Mouse (Mus musculus) midbrain, embryonic 13.5 days (tissue): ENCODE results near the gene Abcc1. TPM values are rescaled to one million over a fixed set of nuclear protein-coding genes. Genes with fewer than 3 reads are reported as not detected.

ENCODE experiments used
- ATAC-seq: fragments of 200-750 bp; cut with Nextera tagmentation; 2 replicates; pipeline ENCODE4 v1.8.0; 2017; ENCODE audit warnings: mild to moderate bottlenecking, moderate TSS enrichment, moderate library complexity
- H3K27ac ChIP-seq: fragments of 300-500 bp; sonication (generic); 2 replicates; pipeline ENCODE4 v1.5.1; 2015; ENCODE audit warnings: inconsistent platforms, mild to moderate bottlenecking, moderate library complexity
- H3K27me3 ChIP-seq: fragments of 300-500 bp; sonication (generic); 2 replicates; pipeline ENCODE4 v1.6.1; 2015; ENCODE audit warnings: mild to moderate bottlenecking, inconsistent platforms
- H3K36me3 ChIP-seq: fragments of 300-500 bp; sonication (generic); 2 replicates; pipeline ENCODE4 v1.6.1; 2015; ENCODE audit warnings: mild to moderate bottlenecking, inconsistent platforms
- H3K4me1 ChIP-seq: fragments of 300-500 bp; sonication (generic); replicated peaks from 2 replicates; pipeline ENCODE4 v1.6.1; 2015; ENCODE audit warnings: inconsistent platforms
- H3K4me2 ChIP-seq: fragments of 300-500 bp; sonication (generic); replicated peaks from 2 replicates; pipeline ENCODE4 v1.6.1; 2015; ENCODE audit warnings: moderate library complexity, mild to moderate bottlenecking, inconsistent platforms
- H3K4me3 ChIP-seq: fragments of 300-500 bp; sonication (generic); replicated peaks from 2 replicates; pipeline ENCODE4 v1.5.1; 2015; ENCODE audit warnings: mild to moderate bottlenecking, inconsistent platforms
- H3K9ac ChIP-seq: fragments of 300-500 bp; sonication (generic); replicated peaks from 2 replicates; pipeline ENCODE4 v1.6.1; 2015; ENCODE audit warnings: mild to moderate bottlenecking, inconsistent platforms
- H3K9me3 ChIP-seq: fragments of 300-500 bp; sonication (generic); 2 replicates; pipeline ENCODE4 v1.6.1; 2016; ENCODE audit warnings: mild to moderate bottlenecking, inconsistent platforms
- WGBS: fragments of 180-500 bp; shearing (Covaris S2); methylation state at CpG from one replicate; pipeline ENCODE4 v1.1.7; 2015; 5-methylcytosine and 5-hydroxymethylcytosine counted together
- polyA plus RNA-seq: library from polyadenylated mRNA; unstranded; fragments of >200 nt; fragmentation: Nextera tagmentation; extraction: Ambion mirVana; gene quantifications from 2 replicates; pipeline ENCODE4 v1.2.1, GENCODE M21; 2015

Gene Abcc1
- polyA plus RNA-seq = 6.9 and 7.1 TPM in 2 replicates

DNA sequence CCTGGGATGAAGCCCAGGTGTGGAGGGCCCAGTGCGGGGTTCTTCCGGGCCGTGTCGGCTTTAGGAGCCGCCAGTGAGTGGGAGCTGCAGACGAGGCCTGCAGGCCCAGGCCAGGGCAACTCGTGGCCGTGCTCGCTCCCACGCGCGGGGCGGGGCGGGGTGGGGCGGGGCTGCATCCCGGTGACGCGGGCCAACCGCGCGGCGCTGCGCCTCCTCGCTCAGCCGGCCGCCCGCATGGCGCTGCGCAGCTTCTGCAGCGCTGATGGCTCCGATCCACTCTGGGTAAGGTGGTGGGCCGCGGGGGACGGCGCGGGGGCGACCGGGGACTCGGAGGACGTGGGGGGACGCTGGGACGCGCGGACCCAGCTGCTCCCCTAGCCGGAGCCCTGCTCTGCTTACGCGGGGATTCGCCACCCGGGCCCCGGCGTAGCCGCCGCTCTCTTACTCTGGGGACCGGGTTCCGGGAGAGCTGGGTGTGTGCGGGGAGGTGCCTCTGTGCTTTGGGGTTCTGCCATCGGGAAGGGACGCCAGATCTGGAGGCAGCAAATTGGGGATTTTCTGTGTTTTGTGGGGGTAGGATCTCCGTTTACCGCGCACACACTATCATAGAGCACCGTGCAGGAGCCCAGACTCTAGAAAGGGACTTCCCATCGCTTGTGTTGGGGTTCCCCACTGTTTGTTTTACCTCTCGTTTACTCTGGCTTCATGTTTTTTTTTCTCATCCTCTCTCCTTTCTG, at the start of gene Abcc1:
Gene Abcc1, plus strand, starts transcription at position 197 of the 737 bp plus-strand sequence.
- H3K36me3 ChIP-seq = no peaks in the 10 kb centered on the region
- H3K27ac ChIP-seq = no peak within 1 kb of the TSS; the same call in 1 of the 2 replicates
- no peaks in the 10 kb centered on the region for H3K9me3 ChIP-seq
- H3K4me3 ChIP-seq = peak within 1 kb of the TSS; percentile 83
- H3K4me2 ChIP-seq = peak within 1 kb of the TSS; percentile 94
- under 1% methylated on average over 59 of the region's 64 CpGs for WGBS
- peaks cover 13% of the 10 kb centered on the region for H3K4me1 ChIP-seq
- H3K27me3 ChIP-seq = no peaks in the 10 kb centered on the region
- H3K9ac ChIP-seq = peak within 1 kb of the TSS; percentile 88
- ATAC-seq = peak; percentile 99

DNA sequence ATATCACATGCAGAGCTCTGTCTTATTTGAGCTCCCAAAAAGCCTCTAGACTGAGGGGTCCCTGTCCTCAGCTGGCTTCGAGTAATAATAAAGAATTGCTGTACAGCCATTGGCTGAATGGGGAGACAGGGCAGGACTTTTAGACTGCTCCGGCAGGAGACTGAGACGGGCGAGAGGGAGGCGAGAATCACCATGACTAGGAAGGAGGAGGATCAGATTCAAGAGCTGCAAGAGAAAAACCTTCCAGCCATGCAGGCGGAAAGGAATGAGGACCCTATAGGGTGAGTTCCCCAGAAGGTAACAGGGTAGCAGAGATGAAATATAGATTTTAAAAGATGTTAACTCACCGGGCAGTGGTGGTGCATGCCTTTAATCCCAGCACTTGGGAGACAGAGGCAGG, 48.4 kb upstream of the Abcc1 start:
- Histone ChIP-seq H3K4me1 (peaks cover 26% of the 10 kb centered on the region), H3K9me3 (no peaks in the 10 kb centered on the region), H3K4me3 (no peak overlapping the region), H3K36me3 (peaks cover 45% of the 10 kb centered on the region), H3K27me3 (no peaks in the 10 kb centered on the region), H3K27ac (no peak overlapping the region), H3K4me2 (no peak overlapping the region), H3K9ac (no peak overlapping the region)
- no peak for ATAC-seq
- 89% methylated on average over 7 of the region's 7 CpGs for WGBS

DNA sequence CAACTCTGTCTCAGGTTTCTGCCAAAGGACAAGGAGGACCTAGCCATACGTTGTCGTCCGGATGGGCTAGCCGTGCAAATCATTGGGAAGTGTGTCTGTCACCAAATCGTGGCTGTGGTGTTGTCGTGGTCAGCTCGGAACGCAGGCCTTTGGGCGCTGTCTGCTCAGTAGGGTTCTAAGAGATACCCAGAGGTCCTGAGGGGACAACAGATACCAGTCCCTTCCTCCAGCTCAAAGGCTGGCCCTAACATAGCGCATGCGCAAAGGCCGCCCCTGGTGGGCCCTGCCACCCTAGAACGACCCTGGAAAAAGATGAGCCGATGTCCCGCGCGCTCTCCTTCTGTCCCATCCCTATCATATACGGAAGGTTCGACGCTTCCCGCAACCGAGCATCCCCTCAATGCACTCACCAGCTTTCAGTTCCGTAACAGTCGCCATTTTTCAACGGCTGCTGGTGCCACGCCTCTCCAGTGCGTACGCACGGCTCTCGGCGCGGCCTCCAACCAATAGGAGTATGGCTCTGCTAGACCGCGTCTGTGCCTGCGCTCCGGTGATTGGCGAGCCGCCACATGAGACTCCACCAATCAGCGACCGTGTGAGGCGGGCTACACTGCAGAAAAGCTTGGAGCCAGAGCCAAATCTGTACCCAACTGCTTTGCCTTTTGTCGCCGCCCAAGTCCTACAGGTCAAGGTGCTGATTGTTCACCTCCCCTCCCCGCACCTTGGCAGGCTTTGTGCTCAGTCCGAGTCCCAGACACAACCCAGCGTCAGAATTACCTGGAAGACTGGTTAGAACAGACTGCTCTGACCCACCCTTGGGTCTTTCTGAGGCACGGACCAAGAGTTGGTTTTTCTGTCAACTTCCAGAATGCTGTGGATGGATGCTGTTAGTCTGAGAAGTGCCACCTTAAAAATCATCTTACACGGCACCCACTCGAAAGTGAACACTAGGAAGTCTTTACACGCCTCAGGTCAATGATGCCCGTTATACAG, 44.2 kb upstream of the Abcc1 start, which contains the start of gene Fopnl:
Gene Fopnl, minus strand, starts transcription at position 522 of the 993 bp plus-strand sequence.
- ATAC-seq = peak; percentile 100
- Histone ChIP-seq H3K27ac (peak within 1 kb of the TSS; percentile 88), H3K4me1 (peaks cover 26% of the 10 kb centered on the region), H3K27me3 (peaks cover 10% of the 10 kb centered on the region; the same call in 1 of the 2 replicates), H3K4me3 (peak within 1 kb of the TSS; percentile 65), H3K36me3 (peaks cover 14% of the 10 kb centered on the region), H3K9ac (peak within 1 kb of the TSS; percentile 87), H3K9me3 (no peaks in the 10 kb centered on the region), H3K4me2 (peak within 1 kb of the TSS; percentile 72)
- WGBS = 5% methylated on average over 51 of the region's 51 CpGs

DNA sequence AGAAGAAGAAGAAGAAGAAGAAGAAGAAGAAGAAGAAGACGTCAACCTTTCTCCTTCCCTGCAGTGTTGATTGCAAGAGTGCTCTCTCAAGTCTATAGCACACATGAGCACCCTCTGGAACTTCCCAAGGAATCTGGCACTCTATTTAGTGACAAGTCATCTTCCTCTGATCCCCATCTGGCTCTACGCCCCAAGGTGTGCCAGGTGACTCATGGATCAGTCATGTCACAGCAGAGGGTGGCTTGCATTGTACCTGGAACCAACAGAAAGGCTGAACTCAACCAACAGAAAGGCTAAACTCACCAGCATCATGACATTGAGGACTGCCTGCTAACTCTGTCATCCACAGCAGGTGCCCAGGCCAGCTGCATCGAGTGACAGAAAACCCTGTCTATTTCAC, 41.7 kb upstream of the Abcc1 start:
- 81% methylated on average over 3 of the region's 3 CpGs for WGBS
- H3K36me3 ChIP-seq = no peaks in the 10 kb centered on the region
- no peak overlapping the region for H3K4me2 ChIP-seq
- H3K9me3 ChIP-seq = no peaks in the 10 kb centered on the region
- peaks cover 19% of the 10 kb centered on the region for H3K4me1 ChIP-seq
- peaks cover 10% of the 10 kb centered on the region; the same call in 1 of the 2 replicates for H3K27me3 ChIP-seq
- no peak overlapping the region for H3K9ac ChIP-seq
- no peak for ATAC-seq
- no peak overlapping the region for H3K4me3 ChIP-seq
- no peak overlapping the region for H3K27ac ChIP-seq

DNA sequence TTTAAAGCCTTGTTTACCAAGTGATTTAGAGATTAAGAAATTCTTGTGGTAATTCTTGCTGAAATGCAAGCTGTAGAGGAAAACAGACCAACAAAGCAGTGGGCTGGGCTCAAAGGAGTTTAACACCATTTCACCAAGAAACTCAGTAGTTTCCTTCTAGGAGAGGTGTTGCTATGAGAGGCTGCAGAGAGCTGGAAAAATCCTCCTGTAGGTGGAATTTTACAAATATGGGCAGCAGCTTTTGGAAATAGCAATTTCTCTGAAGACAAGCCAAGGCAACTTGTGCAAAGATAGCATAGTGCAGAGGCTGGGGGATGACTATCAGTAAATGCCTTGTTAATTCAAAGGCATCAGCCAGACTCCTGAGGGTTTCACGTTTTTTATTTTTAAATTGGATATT, 40.9 kb upstream of the Abcc1 start:
- peaks cover 11% of the 10 kb centered on the region for H3K4me1 ChIP-seq
- no peak overlapping the region for H3K9ac ChIP-seq
- H3K4me3 ChIP-seq = no peak overlapping the region
- no peaks in the 10 kb centered on the region for H3K9me3 ChIP-seq
- peaks cover 10% of the 10 kb centered on the region; the same call in 1 of the 2 replicates for H3K27me3 ChIP-seq
- H3K4me2 ChIP-seq = no peak overlapping the region
- 65% methylated on average over 1 of the region's 1 CpGs for WGBS
- H3K36me3 ChIP-seq = no peaks in the 10 kb centered on the region
- ATAC-seq = no peak
- H3K27ac ChIP-seq = no peak overlapping the region

DNA sequence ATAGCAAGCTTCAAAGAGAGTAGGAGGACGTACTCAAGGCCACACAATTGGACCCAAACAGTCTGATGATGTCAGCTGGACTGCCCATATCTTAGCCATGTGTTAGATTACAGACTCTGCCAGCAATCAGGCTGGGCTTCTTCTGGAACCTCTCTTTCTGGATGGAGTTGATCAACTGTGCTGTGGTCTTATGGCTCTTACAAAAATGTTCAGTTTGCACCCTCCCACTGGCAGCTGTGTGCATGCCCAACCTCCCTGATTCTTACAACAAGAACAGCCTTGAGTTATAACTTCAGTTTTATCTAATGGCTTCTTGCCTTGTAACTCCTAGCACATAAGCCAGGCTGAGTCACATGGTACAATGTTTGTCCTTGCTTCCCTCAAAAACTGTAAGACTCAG, 33.2 kb upstream of the Abcc1 start:
- no peak overlapping the region for H3K27ac ChIP-seq
- no peak for ATAC-seq
- H3K36me3 ChIP-seq = no peaks in the 10 kb centered on the region
- H3K4me3 ChIP-seq = no peak overlapping the region
- no peaks in the 10 kb centered on the region for H3K9me3 ChIP-seq
- 61% methylated on average over 1 of the region's 1 CpGs for WGBS
- no peak overlapping the region for H3K9ac ChIP-seq
- H3K4me2 ChIP-seq = no peak overlapping the region
- no peaks in the 10 kb centered on the region for H3K27me3 ChIP-seq
- no peaks in the 10 kb centered on the region for H3K4me1 ChIP-seq

DNA sequence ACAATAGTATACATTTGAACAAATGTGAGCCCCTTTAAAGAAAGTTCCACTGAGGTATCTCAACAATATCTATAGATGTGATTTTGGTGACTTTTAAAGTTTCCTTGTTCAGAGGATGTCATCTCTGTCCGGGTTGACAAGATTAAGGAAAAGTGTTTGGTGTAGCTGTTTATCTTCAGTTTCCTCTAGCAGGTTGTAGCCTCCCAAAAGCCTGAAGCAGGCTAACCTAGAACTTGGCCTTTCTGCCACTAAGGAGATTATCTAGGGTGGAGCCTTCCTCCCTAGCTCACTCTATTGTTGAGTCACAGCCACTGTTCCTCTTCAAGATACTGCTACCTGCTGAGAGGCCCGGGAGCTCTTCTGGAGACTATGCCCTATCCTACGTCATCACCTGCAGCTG, 16.4 kb upstream of the Abcc1 start:
- no peaks in the 10 kb centered on the region for H3K9me3 ChIP-seq
- ATAC-seq = no peak
- 58% methylated on average over 3 of the region's 3 CpGs for WGBS
- no peaks in the 10 kb centered on the region for H3K4me1 ChIP-seq
- H3K9ac ChIP-seq = no peak overlapping the region
- no peaks in the 10 kb centered on the region for H3K36me3 ChIP-seq
- no peaks in the 10 kb centered on the region for H3K27me3 ChIP-seq
- no peak overlapping the region for H3K4me2 ChIP-seq
- H3K27ac ChIP-seq = no peak overlapping the region
- no peak overlapping the region for H3K4me3 ChIP-seq

DNA sequence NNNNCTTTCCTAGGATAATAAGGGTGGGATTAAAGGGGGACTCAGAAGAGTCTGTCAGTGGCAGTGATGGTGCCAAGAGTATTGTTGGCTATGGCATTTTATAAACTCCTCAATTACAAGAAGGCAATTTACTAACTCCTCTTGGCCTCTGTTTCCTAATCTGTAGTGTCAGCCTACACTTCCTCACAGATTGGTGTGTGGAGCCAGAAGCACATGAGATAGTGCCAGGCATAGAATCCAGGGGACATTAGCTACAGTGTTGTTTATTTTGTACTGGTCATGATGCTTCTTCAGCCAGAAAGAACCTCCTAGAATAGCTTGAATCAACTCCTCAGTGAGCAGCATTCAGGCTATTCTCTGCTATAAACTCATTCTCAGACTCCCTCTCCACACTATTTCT, 9.8 kb upstream of the Abcc1 start:
- no peak for ATAC-seq
- H3K9ac ChIP-seq = no peak overlapping the region
- no peak overlapping the region for H3K4me3 ChIP-seq
- no peaks in the 10 kb centered on the region for H3K36me3 ChIP-seq
- H3K27me3 ChIP-seq = no peaks in the 10 kb centered on the region
- no peak overlapping the region for H3K27ac ChIP-seq
- no peak overlapping the region for H3K4me2 ChIP-seq
- no peaks in the 10 kb centered on the region for H3K9me3 ChIP-seq
- H3K4me1 ChIP-seq = no peaks in the 10 kb centered on the region

DNA sequence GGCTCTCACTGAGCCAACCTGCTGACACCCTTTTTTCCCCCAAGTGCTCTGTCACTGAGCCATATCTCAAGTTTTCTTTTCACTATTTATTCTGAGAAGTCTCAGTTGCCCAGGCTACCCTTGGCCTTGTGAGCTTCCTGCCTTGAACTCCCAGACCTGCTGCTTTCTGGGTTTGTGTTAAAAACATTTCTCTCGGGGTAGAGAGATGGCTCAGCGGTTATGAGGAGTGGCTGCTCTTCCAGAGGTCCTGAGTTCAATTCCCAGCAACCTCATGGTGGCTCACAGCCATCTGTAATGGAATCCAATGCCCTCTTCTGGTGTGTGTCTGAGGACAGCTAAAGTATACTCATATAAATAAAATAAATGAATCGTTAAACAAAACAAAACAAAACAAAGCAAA, 9.1 kb upstream of the Abcc1 start:
- Histone ChIP-seq H3K9me3 (no peaks in the 10 kb centered on the region), H3K4me3 (no peak overlapping the region), H3K9ac (no peak overlapping the region), H3K36me3 (no peaks in the 10 kb centered on the region), H3K27ac (no peak overlapping the region), H3K4me1 (no peaks in the 10 kb centered on the region), H3K27me3 (no peaks in the 10 kb centered on the region), H3K4me2 (no peak overlapping the region)
- 82% methylated on average over 3 of the region's 3 CpGs for WGBS
- ATAC-seq = no peak

DNA sequence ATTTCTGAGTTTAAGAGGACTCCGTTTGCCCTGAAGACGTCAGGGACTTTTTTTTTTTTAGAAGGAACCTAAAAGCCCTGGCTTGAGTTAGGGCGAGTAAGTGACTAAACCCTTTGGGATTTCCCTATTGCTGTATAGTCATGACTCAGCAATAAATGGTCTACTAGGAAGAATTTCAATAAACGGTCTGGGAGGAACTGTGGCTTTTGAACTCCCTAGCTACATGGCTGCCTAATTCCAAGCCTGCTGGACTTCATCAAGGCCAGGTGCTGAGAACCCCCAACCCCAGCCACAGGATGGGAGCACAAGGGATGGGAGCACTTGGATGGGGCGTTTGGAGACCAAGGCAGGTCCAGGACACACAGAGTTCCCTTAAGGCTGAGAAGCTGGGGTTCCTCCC, 8.7 kb upstream of the Abcc1 start:
- H3K9me3 ChIP-seq = no peaks in the 10 kb centered on the region
- H3K9ac ChIP-seq = no peak overlapping the region
- no peak overlapping the region for H3K27ac ChIP-seq
- no peak overlapping the region for H3K4me3 ChIP-seq
- H3K36me3 ChIP-seq = no peaks in the 10 kb centered on the region
- ATAC-seq = no peak
- no peaks in the 10 kb centered on the region for H3K4me1 ChIP-seq
- no peaks in the 10 kb centered on the region for H3K27me3 ChIP-seq
- 73% methylated on average over 5 of the region's 5 CpGs for WGBS
- no peak overlapping the region for H3K4me2 ChIP-seq

DNA sequence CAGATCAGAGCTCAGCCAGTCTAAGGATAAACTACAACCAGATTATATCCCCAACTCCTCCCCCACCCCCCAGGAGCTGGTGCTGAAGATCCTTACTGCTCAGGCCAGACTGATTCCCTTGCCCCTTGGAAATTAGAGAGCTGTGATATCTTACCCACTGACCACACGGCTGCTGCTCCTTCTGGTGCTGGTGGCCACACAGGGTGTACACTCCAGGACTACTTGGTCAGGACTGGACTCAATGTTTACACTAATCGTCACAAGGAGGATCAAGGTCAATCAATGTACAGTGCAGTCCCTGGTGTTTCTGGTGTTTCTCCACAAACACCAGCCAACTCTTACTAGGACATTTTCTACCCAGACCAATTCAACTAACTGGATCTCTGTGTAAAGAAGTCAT, 3.5 kb upstream of the Abcc1 start:
- Histone ChIP-seq H3K9me3 (no peaks in the 10 kb centered on the region), H3K4me3 (no peak overlapping the region), H3K9ac (no peak overlapping the region), H3K4me1 (peaks cover 13% of the 10 kb centered on the region), H3K36me3 (no peaks in the 10 kb centered on the region), H3K27ac (no peak overlapping the region), H3K4me2 (no peak overlapping the region), H3K27me3 (no peaks in the 10 kb centered on the region)
- 83% methylated on average over 2 of the region's 2 CpGs for WGBS
- ATAC-seq = no peak

DNA sequence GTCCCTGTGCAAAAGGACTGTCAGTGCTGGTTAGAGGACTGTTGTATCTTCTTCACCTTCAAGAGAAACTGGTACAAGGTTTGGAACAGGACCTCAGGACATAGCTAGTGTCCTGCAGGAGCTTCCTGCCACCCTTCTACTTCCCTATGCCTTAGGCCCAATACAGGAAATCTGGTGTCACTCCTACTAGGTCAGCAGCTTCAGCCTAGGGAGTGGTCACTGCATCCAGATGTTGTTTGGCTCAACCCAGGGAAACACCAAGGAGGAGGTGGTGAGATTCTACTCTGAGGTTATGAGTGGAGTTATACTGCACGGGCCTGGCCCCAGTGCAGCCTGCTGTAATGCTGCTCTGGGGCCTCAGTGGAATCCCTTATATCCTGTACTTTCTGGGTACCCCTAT, 2.8 kb upstream of the Abcc1 start:
- Histone ChIP-seq H3K4me3 (no peak overlapping the region), H3K9me3 (no peaks in the 10 kb centered on the region), H3K4me2 (no peak overlapping the region), H3K27ac (no peak overlapping the region), H3K9ac (no peak overlapping the region), H3K36me3 (no peaks in the 10 kb centered on the region), H3K27me3 (no peaks in the 10 kb centered on the region), H3K4me1 (peaks cover 13% of the 10 kb centered on the region)
- ATAC-seq = no peak
- 78% methylated on average over 1 of the region's 1 CpGs for WGBS
